Mouse (Mus musculus): ENCODE measurements at regions not wholly inside any gene's neighbourhood (a gene's known extent, or its start where the extent isn't known, plus 50 kb on each side); places are given as distances from the start of the nearest gene placed in this dataset.

DNA sequence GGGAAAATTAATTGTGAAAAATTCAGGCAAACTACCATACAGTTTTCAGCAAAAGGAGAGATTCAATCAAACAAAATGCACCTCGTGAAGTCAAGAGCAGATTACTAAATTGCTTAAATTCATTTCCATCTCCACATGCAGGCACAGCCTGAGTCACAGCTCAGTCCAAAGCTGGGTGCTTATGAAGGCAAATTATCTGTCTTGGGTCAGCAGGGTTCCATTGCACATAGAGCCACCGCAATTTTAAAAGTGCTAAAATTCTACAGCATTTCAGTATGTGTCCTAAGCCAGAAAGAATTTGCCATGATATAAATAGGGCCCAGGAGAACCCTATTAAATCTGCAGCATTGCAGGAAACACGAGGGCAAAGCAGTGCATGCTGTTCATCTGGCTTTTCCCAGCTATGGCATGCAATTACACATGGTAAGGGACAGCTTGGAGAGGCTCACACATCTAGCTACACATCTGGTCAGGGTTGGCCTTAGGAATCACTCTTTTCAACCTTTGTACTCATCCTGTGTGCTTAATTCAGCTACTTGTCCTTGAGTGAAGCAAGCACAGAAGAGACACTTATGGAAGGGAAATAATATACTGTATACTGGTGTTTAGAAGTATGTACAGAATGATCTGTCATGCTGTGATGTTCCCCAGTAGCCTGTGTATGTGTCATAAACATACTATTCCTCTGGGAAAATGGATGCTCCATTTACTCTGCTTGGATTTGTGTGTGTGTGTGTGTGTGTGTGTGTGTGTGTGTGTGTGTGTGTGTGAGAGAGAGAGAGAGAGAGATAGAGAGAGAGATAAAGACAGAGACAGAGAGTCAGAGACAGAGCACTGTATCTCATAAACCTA lies 271.0 kb upstream of the Myo3a start:
- 63% methylated on average over 3 of the region's 3 CpGs for WGBS
- no peaks in the 10 kb centered on the region for H3K9me3 ChIP-seq
- H3K4me3 ChIP-seq: no peak overlapping the region
- H3K27me3 ChIP-seq (replicated peaks): no peaks in the 10 kb centered on the region
- ATAC-seq (ENCODE audit: low FRiP score, low read depth): 0 out of 2 replicates have a peak, but pooled peaks have one; percentile 11
- no peaks in the 10 kb centered on the region for H3K36me3 ChIP-seq
- no peak overlapping the region for H3K4me2 ChIP-seq (replicated peaks)
- no peaks in the 10 kb centered on the region for H3K4me1 ChIP-seq
- no peak overlapping the region for H3K27ac ChIP-seq
- no peak overlapping the region for H3K9ac ChIP-seq

DNA sequence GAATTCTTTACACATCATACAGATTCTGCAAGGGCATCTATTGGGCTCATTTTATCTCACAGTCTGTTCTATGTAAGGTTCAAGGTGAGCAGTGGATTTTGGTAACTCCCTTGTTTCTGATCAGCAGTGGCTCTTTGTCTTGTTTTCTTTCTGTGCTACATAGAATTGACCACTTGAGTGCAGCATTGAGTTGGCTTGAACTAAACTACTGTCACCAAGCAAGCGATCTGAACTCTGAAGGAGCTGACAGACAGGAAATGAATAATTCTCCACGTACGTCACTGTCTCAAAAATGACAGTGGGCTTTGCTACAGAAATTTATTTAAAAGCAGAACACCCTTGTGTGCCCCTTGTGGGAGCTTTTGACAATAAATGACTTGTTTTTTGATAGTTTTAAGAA lies 268.9 kb upstream of the Myo3a start:
- 2% methylated on average over 3 of the region's 3 CpGs for WGBS
- ATAC-seq (ENCODE audit: low FRiP score, low read depth): peak; percentile 57
- Histone ChIP-seq H3K27ac (no peak overlapping the region), H3K4me2 (replicated peaks) (peak overlapping the region; percentile 45), H3K36me3 (no peaks in the 10 kb centered on the region), H3K9me3 (no peaks in the 10 kb centered on the region), H3K27me3 (replicated peaks) (no peaks in the 10 kb centered on the region), H3K4me3 (no peak overlapping the region), H3K4me1 (no peaks in the 10 kb centered on the region), H3K9ac (no peak overlapping the region)

DNA sequence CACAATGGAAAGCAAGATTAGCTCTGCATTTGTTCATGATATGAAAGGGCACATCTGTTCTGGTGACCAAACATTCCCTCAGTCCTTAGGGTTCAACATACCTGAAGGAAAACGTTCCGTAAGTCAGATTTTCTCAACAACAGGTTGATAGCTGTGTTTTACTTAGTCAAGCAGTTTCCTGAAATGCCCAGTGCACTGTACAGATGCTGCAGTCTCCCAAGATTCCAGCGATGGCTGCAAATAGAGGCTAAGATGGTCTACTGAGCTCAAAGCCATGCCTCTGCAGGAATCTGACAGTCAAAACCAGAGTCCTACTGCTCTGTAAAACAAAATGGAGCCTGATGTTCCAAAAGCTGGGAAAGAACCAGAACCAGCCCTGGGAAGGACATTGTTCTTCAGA lies 268.5 kb upstream of the Myo3a start:
- Histone ChIP-seq H3K4me2 (replicated peaks) (peak overlapping the region; percentile 45), H3K9me3 (no peaks in the 10 kb centered on the region), H3K36me3 (no peaks in the 10 kb centered on the region), H3K4me1 (peaks cover 2% of the 10 kb centered on the region; the same call in 1 of the 2 replicates), H3K9ac (no peak overlapping the region), H3K27ac (no peak overlapping the region), H3K27me3 (replicated peaks) (no peaks in the 10 kb centered on the region), H3K4me3 (no peak overlapping the region)
- no peak; the same call in 1 of the 2 replicates for ATAC-seq (ENCODE audit: low FRiP score, low read depth)
- 65% methylated on average over 3 of the region's 3 CpGs for WGBS

DNA sequence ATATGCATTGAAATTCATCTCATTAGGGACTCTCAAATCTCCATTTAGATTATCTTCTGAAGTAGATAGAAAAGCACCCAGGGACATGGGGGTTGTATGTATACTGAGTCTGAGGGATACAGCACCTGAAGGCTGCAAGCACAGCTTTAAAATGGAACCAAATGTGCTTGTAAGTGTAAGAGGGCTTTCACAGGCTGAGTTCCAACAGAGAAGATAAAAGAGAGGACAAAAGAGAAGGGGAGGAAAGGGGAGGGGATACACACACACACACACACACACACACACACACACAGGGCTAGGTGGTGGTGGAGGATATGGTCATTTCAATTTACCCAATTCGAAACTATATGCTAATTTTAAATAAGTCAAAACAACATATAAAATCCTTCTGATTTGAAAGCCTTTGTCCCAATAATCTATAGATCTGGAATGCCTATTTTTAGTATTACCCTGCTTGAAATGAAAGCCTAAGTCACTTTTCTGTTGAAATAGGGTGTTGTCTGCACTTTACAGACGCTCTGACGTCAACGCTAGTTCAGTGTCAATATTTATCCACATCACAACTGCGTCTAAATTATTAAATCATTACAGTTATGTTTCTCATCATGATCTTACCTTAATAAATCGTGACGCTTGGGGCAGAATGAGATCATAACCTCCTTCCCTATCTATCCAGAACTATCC lies 263.8 kb upstream of the Myo3a start:
- peak overlapping the region; percentile 53 for H3K4me2 ChIP-seq (replicated peaks)
- no peak overlapping the region for H3K4me3 ChIP-seq
- no peaks in the 10 kb centered on the region for H3K9me3 ChIP-seq
- H3K4me1 ChIP-seq: peaks cover 8% of the 10 kb centered on the region
- peak; percentile 72 for ATAC-seq (ENCODE audit: low FRiP score, low read depth)
- no peaks in the 10 kb centered on the region for H3K36me3 ChIP-seq
- H3K27ac ChIP-seq: no peak overlapping the region
- H3K27me3 ChIP-seq (replicated peaks): no peaks in the 10 kb centered on the region
- H3K9ac ChIP-seq: no peak overlapping the region
- WGBS: 7% methylated on average over 7 of the region's 7 CpGs

DNA sequence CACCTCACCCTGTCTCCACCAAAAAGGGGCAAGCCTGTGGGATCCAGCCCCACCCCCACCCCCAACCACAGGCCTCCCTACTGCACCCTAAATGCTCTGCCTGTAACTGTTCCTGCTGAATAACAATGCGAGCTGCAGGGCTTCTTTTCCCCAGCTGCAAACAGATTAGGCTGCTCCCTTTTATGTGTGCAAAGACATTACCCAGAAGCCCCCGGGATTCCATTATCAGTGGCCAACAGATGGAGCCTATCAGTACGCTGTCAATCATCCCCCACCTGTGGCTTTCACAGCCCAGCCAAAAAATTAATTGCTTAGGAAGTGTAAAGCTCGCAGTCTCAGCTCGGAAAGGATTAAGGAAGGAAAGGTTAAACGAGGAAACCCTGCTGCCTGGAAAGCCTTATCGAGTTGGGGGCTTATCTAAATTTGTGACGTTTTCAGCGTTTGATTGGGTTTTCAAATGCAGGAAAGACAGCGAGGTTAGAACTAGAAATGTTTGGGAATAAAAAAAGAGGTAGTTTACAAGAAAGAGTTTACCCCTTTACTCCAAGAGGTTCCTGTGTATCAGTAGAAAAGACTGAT lies 263.2 kb upstream of the Myo3a start:
- Histone ChIP-seq H3K36me3 (no peaks in the 10 kb centered on the region), H3K4me2 (replicated peaks) (peak overlapping the region; percentile 53), H3K4me1 (peaks cover 8% of the 10 kb centered on the region), H3K9me3 (no peaks in the 10 kb centered on the region), H3K27me3 (replicated peaks) (no peaks in the 10 kb centered on the region), H3K9ac (no peak overlapping the region), H3K4me3 (no peak overlapping the region), H3K27ac (no peak overlapping the region)
- 2% methylated on average over 10 of the region's 10 CpGs for WGBS
- peak; percentile 93 for ATAC-seq (ENCODE audit: low FRiP score, low read depth)

DNA sequence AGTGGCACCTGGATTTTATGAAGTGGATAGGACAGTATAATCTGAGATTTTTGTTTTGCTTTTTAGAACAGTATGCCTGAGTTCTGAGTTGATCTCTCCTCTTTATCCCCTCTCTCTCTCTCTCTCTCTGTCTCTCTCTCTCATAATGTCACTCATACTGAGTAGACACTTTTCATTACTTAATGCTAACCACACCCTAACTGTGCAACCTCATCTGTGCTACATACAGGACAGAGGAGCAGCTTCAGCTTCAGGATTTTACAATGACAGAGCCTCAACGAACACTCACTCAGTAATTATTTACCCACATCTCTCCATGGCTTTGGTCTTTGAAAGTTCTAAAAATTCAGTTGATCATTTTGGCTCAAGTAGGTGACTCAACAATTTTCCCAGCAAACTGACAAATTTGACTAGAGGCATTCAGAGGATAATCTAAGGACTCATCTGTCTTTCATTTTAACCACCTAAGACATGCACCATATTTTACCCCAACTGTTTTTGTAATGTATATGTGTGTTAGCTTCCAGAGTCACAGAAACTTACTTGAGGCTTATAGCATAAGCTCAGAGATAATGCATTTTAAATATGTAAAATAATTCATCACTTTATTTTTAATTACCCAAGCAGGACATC lies 256.4 kb upstream of the Myo3a start:
- Histone ChIP-seq H3K4me1 (no peaks in the 10 kb centered on the region), H3K27me3 (replicated peaks) (no peaks in the 10 kb centered on the region), H3K9ac (no peak overlapping the region), H3K4me2 (replicated peaks) (no peak overlapping the region), H3K9me3 (no peaks in the 10 kb centered on the region), H3K4me3 (no peak overlapping the region), H3K36me3 (no peaks in the 10 kb centered on the region), H3K27ac (no peak overlapping the region)
- no peak for ATAC-seq (ENCODE audit: low FRiP score, low read depth)
- WGBS: 75% methylated on average over 1 of the region's 1 CpGs

DNA sequence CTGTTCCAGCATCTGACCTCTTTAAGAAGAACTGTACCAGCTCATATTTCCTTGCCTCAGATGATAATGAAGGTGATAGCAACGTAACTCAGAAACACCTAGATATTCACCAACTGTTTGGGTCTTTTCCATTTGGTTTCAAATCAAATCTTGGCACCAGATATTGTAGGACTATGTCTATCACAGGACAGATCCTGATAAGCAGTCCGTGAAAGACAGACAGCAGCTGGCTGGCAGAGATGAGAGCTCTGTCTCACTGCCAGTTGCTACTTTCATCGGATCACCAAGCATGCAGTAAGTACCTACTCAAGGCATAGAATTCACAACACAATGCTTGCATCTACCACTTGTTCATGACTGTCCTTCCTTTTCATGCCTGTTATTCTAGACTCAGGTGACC lies 252.7 kb upstream of the Myo3a start:
- no peak for ATAC-seq (ENCODE audit: low FRiP score, low read depth)
- no peaks in the 10 kb centered on the region for H3K36me3 ChIP-seq
- no peaks in the 10 kb centered on the region for H3K9me3 ChIP-seq
- 83% methylated on average over 3 of the region's 3 CpGs for WGBS
- H3K4me3 ChIP-seq: no peak overlapping the region
- H3K27me3 ChIP-seq (replicated peaks): no peaks in the 10 kb centered on the region
- H3K4me1 ChIP-seq: no peaks in the 10 kb centered on the region
- H3K27ac ChIP-seq: no peak overlapping the region
- no peak overlapping the region for H3K9ac ChIP-seq
- no peak overlapping the region for H3K4me2 ChIP-seq (replicated peaks)

DNA sequence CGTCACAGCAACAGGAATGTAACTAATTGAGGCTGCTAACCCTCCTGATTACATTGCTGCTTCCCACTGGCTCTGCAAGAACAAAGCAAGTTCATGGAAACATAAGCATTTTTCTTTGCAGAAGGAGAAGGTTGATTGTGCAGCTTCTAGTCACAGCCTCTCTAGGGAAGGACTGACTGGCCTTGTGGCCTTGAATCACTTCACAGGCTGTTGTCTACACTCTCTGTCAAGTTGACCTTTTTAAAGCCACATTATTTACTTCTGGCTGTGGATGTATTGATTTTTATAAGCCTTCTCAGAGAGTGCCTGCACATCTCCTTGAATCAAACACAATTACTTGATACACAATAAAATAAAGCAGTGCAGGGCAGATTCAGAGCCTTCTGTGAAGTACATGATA lies 251.8 kb upstream of the Myo3a start:
- Histone ChIP-seq H3K4me1 (no peaks in the 10 kb centered on the region), H3K27ac (no peak overlapping the region), H3K4me3 (no peak overlapping the region), H3K9me3 (no peaks in the 10 kb centered on the region), H3K9ac (no peak overlapping the region), H3K36me3 (no peaks in the 10 kb centered on the region), H3K27me3 (replicated peaks) (no peaks in the 10 kb centered on the region), H3K4me2 (replicated peaks) (no peak overlapping the region)
- ATAC-seq (ENCODE audit: low FRiP score, low read depth): no peak
- WGBS: 46% methylated on average over 1 of the region's 1 CpGs

DNA sequence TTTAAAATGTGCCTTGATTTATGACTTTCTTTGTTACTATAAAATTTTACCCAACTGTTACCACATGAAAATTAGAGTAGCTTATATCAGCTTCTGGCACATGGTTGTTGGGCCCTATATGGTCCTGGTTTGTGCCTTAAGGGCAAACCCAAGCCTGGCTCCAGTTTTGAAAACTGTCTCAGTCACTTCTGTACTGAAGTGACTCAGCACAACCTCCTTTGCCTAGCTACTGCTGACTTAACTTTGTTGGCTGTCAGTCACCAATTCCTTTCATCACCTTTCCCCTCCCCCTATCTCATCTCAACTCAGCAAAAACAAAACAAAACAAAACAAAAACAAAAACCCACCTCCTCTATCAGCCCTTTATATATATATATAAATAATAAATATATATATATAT lies 251.0 kb upstream of the Myo3a start:
- Histone ChIP-seq H3K9me3 (no peaks in the 10 kb centered on the region), H3K4me2 (replicated peaks) (no peak overlapping the region), H3K4me1 (no peaks in the 10 kb centered on the region), H3K27ac (no peak overlapping the region), H3K9ac (no peak overlapping the region), H3K27me3 (replicated peaks) (no peaks in the 10 kb centered on the region), H3K36me3 (no peaks in the 10 kb centered on the region), H3K4me3 (no peak overlapping the region)
- no peak for ATAC-seq (ENCODE audit: low FRiP score, low read depth)

DNA sequence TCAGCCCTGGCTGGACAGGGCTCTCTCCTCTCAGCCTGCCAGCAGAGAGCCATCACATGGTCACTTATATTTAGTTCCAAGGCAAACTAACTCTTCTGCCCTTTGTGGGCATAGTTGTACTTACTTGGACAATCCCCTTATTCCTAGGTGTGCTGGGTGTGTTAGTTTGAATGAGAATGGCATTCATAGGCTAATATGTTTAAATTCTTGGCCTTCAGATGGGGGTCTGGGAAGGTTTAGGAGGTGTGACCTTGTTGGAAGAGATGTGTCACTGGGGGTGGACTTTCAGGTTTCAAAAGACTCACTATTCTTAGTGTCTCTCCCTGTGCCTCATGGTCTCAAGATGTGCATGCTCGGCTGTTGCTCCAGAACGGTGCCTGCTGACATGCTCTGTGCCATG lies 250.5 kb upstream of the Myo3a start:
- Histone ChIP-seq H3K9me3 (no peaks in the 10 kb centered on the region), H3K4me3 (no peak overlapping the region), H3K27me3 (replicated peaks) (no peaks in the 10 kb centered on the region), H3K27ac (no peak overlapping the region), H3K9ac (no peak overlapping the region), H3K4me1 (no peaks in the 10 kb centered on the region), H3K36me3 (no peaks in the 10 kb centered on the region), H3K4me2 (replicated peaks) (no peak overlapping the region)
- 84% methylated on average over 2 of the region's 2 CpGs for WGBS
- no peak for ATAC-seq (ENCODE audit: low FRiP score, low read depth)

DNA sequence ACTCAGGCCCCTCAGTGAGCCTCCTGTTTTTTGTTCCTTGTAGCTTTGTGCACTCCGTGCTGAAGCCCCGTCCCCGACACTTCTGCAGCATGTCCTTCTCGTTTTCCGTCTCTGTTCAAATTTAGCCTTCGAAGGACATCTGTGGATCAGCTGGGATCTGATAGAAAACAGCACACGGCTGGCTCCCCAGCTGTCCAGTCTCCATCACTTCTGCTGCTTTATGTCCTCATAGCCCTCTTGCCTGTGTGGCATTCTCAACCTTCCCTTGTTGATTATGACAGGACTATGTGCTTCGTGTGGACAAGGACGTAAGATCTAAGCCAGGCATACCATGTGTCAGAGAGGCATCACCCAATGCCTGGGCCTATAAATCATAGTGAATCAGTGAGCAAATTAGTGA lies 247.1 kb upstream of the Myo3a start:
- Histone ChIP-seq H3K4me1 (no peaks in the 10 kb centered on the region), H3K36me3 (no peaks in the 10 kb centered on the region), H3K9me3 (no peaks in the 10 kb centered on the region), H3K4me3 (no peak overlapping the region), H3K4me2 (replicated peaks) (no peak overlapping the region), H3K27me3 (replicated peaks) (no peaks in the 10 kb centered on the region), H3K27ac (no peak overlapping the region), H3K9ac (no peak overlapping the region)
- 85% methylated on average over 9 of the region's 9 CpGs for WGBS
- ATAC-seq (ENCODE audit: low FRiP score, low read depth): no peak

DNA sequence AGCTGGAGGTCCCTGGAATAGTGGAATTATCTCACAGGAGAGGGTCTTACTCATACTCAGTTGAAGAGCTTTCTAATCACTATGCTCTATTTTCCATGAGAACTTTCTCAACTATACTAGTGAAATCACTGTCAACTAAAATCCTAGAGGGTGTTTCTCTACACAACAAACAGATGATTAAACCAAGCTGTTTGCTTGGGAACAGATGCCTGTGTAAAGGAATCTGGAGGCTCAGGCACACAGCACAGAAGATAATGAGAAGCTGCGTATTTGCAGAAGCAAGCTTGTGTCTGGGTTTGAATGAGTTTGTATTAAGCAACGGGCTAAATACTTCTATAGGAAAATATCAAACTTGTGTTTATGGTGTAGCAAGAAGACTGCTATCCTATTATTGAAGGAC lies 202.9 kb upstream of the Myo3a start:
- 89% methylated on average over 2 of the region's 2 CpGs for WGBS
- Histone ChIP-seq H3K4me2 (replicated peaks) (no peak overlapping the region), H3K4me1 (0 out of 2 replicates have a peak, but pooled peaks cover 2% of the 10 kb centered on the region), H3K27me3 (replicated peaks) (no peaks in the 10 kb centered on the region), H3K27ac (no peak overlapping the region), H3K9me3 (no peaks in the 10 kb centered on the region), H3K9ac (no peak overlapping the region), H3K4me3 (no peak overlapping the region), H3K36me3 (no peaks in the 10 kb centered on the region)
- ATAC-seq (ENCODE audit: low FRiP score, low read depth): no peak
